Mouse (Mus musculus): Measurements from ENCODE around the gene Stk32c. TPM values are rescaled to one million over a fixed set of nuclear protein-coding genes. Genes with fewer than 3 reads are reported as not detected.

Stk32c gene
- polyA plus RNA-seq, 2 experiments, result 0.32 to 4.1 TPM

DNA sequence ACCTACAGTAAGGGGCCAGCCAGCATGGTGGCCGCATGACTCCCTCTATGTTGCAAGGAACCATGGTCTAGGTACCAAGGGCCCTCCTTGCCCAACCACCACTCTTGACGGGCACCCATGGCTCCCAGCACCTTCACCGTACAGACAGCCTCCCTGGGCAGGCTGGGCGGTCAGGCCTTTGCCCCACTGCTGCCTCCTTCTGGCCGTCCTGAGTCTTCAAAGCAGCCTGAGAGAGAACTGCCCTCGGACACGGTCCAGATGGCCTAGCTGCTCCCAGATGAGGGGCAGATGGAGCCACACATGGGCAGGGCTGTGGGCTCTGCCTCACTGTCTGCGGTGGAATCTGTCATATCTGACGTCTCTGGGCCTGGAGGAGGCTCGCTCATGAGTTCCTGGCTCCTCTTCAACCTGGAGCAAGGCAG is 109.1 kb downstream of the Stk32c start:
- H3K4me2 ChIP-seq (replicated peaks; ENCODE audit: low read depth, low read length, severe bottlenecking), result no peak overlapping the region
- H3K9me3 ChIP-seq (ENCODE audit: control insufficient read depth, low read length), result no peaks in the 10 kb centered on the region
- H3K27me3 ChIP-seq (ENCODE audit: control insufficient read depth, insufficient read depth, low read length), result no peaks in the 10 kb centered on the region
- no peak overlapping the region for H3K4me3 ChIP-seq (replicated peaks; ENCODE audit: low read length)
- no peak overlapping the region for H3K27ac ChIP-seq (replicated peaks; ENCODE audit: low read depth, low read length)
- 0 out of 2 replicates have a peak, but pooled peaks cover 6% of the 10 kb centered on the region for H3K36me3 ChIP-seq (ENCODE audit: control insufficient read depth, insufficient read depth, low read length)
- ATAC-seq (ENCODE audit: low FRiP score, low read depth) (no peak), DNase-seq (ENCODE audit: low spot score) (no peak)
- TF ChIP-seq POLR2A (IDR thresholded peaks at IDR 0.05; ENCODE audit: borderline replicate concordance, extremely low read depth, insufficient read depth, insufficient read length), result no peak
- 68% methylated on average over 10 of the region's 10 CpGs for WGBS
- no peak overlapping the region for H3K9ac ChIP-seq (ENCODE audit: low read depth, low read length, severe bottlenecking)
- H3K4me1 ChIP-seq (ENCODE audit: control insufficient read depth, insufficient read depth, low read length), result no peaks in the 10 kb centered on the region

- Histone ChIP-seq H3K9me3 (ENCODE audit: control insufficient read depth, low read length) (no peaks in the 10 kb centered on the region), H3K9ac (ENCODE audit: low read depth, low read length, severe bottlenecking) (no peak overlapping the region), H3K4me1 (ENCODE audit: control insufficient read depth, insufficient read depth, low read length) (no peaks in the 10 kb centered on the region), H3K36me3 (ENCODE audit: control insufficient read depth, insufficient read depth, low read length) (peaks cover 12% of the 10 kb centered on the region; the same call in 1 of the 2 replicates), H3K27me3 (ENCODE audit: control insufficient read depth, insufficient read depth, low read length) (no peaks in the 10 kb centered on the region), H3K27ac (replicated peaks; ENCODE audit: low read depth, low read length) (no peak overlapping the region), H3K4me3 (replicated peaks; ENCODE audit: low read length) (no peak overlapping the region), H3K4me2 (replicated peaks; ENCODE audit: low read depth, low read length, severe bottlenecking) (no peak overlapping the region)
- DNase-seq (ENCODE audit: low spot score) (no peak), ATAC-seq (ENCODE audit: low FRiP score, low read depth) (no peak)
- WGBS, result 68% methylated on average over 3 of the region's 3 CpGs
- TF ChIP-seq POLR2A (IDR thresholded peaks at IDR 0.05; ENCODE audit: borderline replicate concordance, extremely low read depth, insufficient read depth, insufficient read length), result no peak
Observed at GRCm38 (mm10) chr7:139101826-139102225, 111.3 kb downstream of the Stk32c start.

GRCm38 (mm10) chr7:139101286-139101804 is 111.8 kb downstream of the Stk32c start:
- no peak overlapping the region for H3K27ac ChIP-seq (replicated peaks; ENCODE audit: low read depth, low read length)
- no peak for TF ChIP-seq POLR2A (IDR thresholded peaks at IDR 0.05; ENCODE audit: borderline replicate concordance, extremely low read depth, insufficient read depth, insufficient read length)
- DNase-seq (ENCODE audit: low spot score), result no peak
- WGBS, result 66% methylated on average over 10 of the region's 10 CpGs
- H3K4me2 ChIP-seq (replicated peaks; ENCODE audit: low read depth, low read length, severe bottlenecking), result no peak overlapping the region
- no peaks in the 10 kb centered on the region for H3K4me1 ChIP-seq (ENCODE audit: control insufficient read depth, insufficient read depth, low read length)
- H3K9me3 ChIP-seq (ENCODE audit: control insufficient read depth, low read length), result no peaks in the 10 kb centered on the region
- no peak overlapping the region for H3K9ac ChIP-seq (ENCODE audit: low read depth, low read length, severe bottlenecking)
- no peak overlapping the region for H3K4me3 ChIP-seq (replicated peaks; ENCODE audit: low read length)
- H3K27me3 ChIP-seq (ENCODE audit: control insufficient read depth, insufficient read depth, low read length), result no peaks in the 10 kb centered on the region
- H3K36me3 ChIP-seq (ENCODE audit: control insufficient read depth, insufficient read depth, low read length), result peaks cover 12% of the 10 kb centered on the region; the same call in 1 of the 2 replicates
- no peak for ATAC-seq (ENCODE audit: low FRiP score, low read depth)

DNA sequence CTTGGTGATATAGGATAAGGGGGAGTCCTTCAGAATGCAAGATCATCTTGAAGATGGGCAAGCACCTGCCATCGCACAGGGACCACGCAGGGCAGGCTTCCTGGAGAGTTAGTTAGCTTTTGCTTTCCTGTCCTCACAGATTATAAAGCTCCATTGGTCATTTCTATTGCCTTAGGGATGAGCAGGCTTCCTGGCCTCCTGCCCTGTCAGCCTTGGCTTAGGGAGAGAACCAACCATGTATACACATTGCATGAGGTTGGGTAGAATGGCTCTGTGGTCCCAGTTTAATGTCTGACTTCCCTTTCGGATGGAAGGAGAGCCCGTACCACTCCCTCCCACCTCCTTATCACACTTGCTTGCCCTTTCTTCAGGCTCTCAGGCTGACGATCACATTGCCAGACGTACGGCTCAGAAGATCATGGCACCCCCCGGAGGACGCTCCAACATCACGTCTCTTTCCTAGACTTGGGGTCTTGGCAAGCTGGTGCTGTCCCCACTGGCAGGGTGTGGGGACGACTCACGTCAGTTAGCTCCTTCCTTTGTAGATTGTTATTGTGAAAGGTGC is 112.5 kb downstream of the Stk32c start:
- H3K36me3 ChIP-seq (ENCODE audit: control insufficient read depth, insufficient read depth, low read length), result peaks cover 12% of the 10 kb centered on the region; the same call in 1 of the 2 replicates
- DNase-seq (ENCODE audit: low spot score) (no peak), ATAC-seq (ENCODE audit: low FRiP score, low read depth) (no peak)
- no peak overlapping the region for H3K9ac ChIP-seq (ENCODE audit: low read depth, low read length, severe bottlenecking)
- no peak for TF ChIP-seq POLR2A (IDR thresholded peaks at IDR 0.05; ENCODE audit: borderline replicate concordance, extremely low read depth, insufficient read depth, insufficient read length)
- no peaks in the 10 kb centered on the region for H3K27me3 ChIP-seq (ENCODE audit: control insufficient read depth, insufficient read depth, low read length)
- H3K4me3 ChIP-seq (replicated peaks; ENCODE audit: low read length), result no peak overlapping the region
- no peaks in the 10 kb centered on the region for H3K4me1 ChIP-seq (ENCODE audit: control insufficient read depth, insufficient read depth, low read length)
- WGBS, result 74% methylated on average over 12 of the region's 12 CpGs
- H3K27ac ChIP-seq (replicated peaks; ENCODE audit: low read depth, low read length), result no peak overlapping the region
- H3K9me3 ChIP-seq (ENCODE audit: control insufficient read depth, low read length), result no peaks in the 10 kb centered on the region
- no peak overlapping the region for H3K4me2 ChIP-seq (replicated peaks; ENCODE audit: low read depth, low read length, severe bottlenecking)

GRCm38 (mm10) chr7:139096399-139096798 is 116.7 kb downstream of the Stk32c start:
- TF ChIP-seq POLR2A (IDR thresholded peaks at IDR 0.05; ENCODE audit: borderline replicate concordance, extremely low read depth, insufficient read depth, insufficient read length), result no peak
- no peaks in the 10 kb centered on the region for H3K4me1 ChIP-seq (ENCODE audit: control insufficient read depth, insufficient read depth, low read length)
- H3K4me2 ChIP-seq (replicated peaks; ENCODE audit: low read depth, low read length, severe bottlenecking), result no peak overlapping the region
- peaks cover 26% of the 10 kb centered on the region for H3K36me3 ChIP-seq (ENCODE audit: control insufficient read depth, insufficient read depth, low read length)
- no peak overlapping the region for H3K4me3 ChIP-seq (replicated peaks; ENCODE audit: low read length)
- H3K27ac ChIP-seq (replicated peaks; ENCODE audit: low read depth, low read length), result no peak overlapping the region
- no peak overlapping the region for H3K9ac ChIP-seq (ENCODE audit: low read depth, low read length, severe bottlenecking)
- WGBS, result 91% methylated on average over 6 of the region's 6 CpGs
- ATAC-seq (ENCODE audit: low FRiP score, low read depth), result no peak
- no peaks in the 10 kb centered on the region for H3K9me3 ChIP-seq (ENCODE audit: control insufficient read depth, low read length)
- DNase-seq (ENCODE audit: low spot score), result no peak
- H3K27me3 ChIP-seq (ENCODE audit: control insufficient read depth, insufficient read depth, low read length), result no peaks in the 10 kb centered on the region
